Mouse (Mus musculus): ENCODE results near the gene Ripor3. TPM values are rescaled to one million over a fixed set of nuclear protein-coding genes. Genes with fewer than 3 reads are reported as not detected.
A peak's percentile ranks its signal among the peaks of the same experiment; 100 is the strongest.

The Ripor3 gene
- polyA plus RNA-seq, 2 experiments, result 5.3 to 21.0 TPM

DNA sequence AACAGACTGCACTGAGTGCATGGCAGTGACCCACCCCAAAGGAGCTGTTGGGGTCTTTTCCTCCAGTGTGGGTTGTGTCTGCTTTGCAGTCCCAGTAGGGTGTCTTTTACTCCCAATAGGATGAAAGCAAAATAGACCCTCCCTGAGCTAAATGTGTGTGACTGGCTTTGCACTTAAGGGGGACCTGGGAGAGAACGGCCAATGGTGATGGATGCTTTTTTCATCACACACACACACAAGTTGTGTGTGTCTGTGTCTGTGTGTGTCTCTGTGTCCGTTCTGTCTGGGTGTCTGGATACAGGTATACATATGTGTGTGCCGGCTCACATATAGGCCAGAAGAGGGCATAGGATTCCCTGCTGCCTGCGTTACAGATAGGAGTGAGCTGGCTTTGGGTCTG, 69.1 kb downstream of the Ripor3 start:
- 68% methylated on average over 4 of the region's 4 CpGs for WGBS
- peaks cover 54% of the 10 kb centered on the region for H3K4me1 ChIP-seq (ENCODE audit: control insufficient read depth, insufficient read depth, low read length)
- no peak overlapping the region for H3K9ac ChIP-seq (ENCODE audit: low read depth, low read length, severe bottlenecking)
- H3K27me3 ChIP-seq (ENCODE audit: control insufficient read depth, insufficient read depth, low read length), result no peaks in the 10 kb centered on the region
- no peaks in the 10 kb centered on the region for H3K9me3 ChIP-seq (ENCODE audit: control insufficient read depth, low read length)
- H3K27ac ChIP-seq (replicated peaks; ENCODE audit: low read depth, low read length), result no peak overlapping the region
- ATAC-seq (ENCODE audit: low FRiP score, low read depth), result no peak
- TF ChIP-seq POLR2A (IDR thresholded peaks at IDR 0.05; ENCODE audit: borderline replicate concordance, extremely low read depth, insufficient read depth, insufficient read length), result no peak
- no peak overlapping the region for H3K4me3 ChIP-seq (replicated peaks; ENCODE audit: low read length)
- 0 out of 2 replicates have a peak, but pooled peaks cover 3% of the 10 kb centered on the region for H3K36me3 ChIP-seq (ENCODE audit: control insufficient read depth, insufficient read depth, low read length)
- no peak overlapping the region for H3K4me2 ChIP-seq (replicated peaks; ENCODE audit: low read depth, low read length, severe bottlenecking)
- no peak for DNase-seq (ENCODE audit: low spot score)

GRCm38 (mm10) chr2:167940636-167941035, 69.8 kb downstream of the Ripor3 start:
- H3K27me3 ChIP-seq (ENCODE audit: control insufficient read depth, insufficient read depth, low read length), result no peaks in the 10 kb centered on the region
- DNase-seq (ENCODE audit: low spot score) (no peak), ATAC-seq (ENCODE audit: low FRiP score, low read depth) (no peak)
- TF ChIP-seq POLR2A (IDR thresholded peaks at IDR 0.05; ENCODE audit: borderline replicate concordance, extremely low read depth, insufficient read depth, insufficient read length), result no peak
- H3K4me3 ChIP-seq (replicated peaks; ENCODE audit: low read length), result no peak overlapping the region
- H3K9ac ChIP-seq (ENCODE audit: low read depth, low read length, severe bottlenecking), result no peak overlapping the region
- H3K36me3 ChIP-seq (ENCODE audit: control insufficient read depth, insufficient read depth, low read length), result 0 out of 2 replicates have a peak, but pooled peaks cover 3% of the 10 kb centered on the region
- H3K4me2 ChIP-seq (replicated peaks; ENCODE audit: low read depth, low read length, severe bottlenecking), result no peak overlapping the region
- no peak overlapping the region for H3K27ac ChIP-seq (replicated peaks; ENCODE audit: low read depth, low read length)
- 88% methylated on average over 11 of the region's 11 CpGs for WGBS
- peaks cover 52% of the 10 kb centered on the region for H3K4me1 ChIP-seq (ENCODE audit: control insufficient read depth, insufficient read depth, low read length)
- H3K9me3 ChIP-seq (ENCODE audit: control insufficient read depth, low read length), result no peaks in the 10 kb centered on the region

DNA sequence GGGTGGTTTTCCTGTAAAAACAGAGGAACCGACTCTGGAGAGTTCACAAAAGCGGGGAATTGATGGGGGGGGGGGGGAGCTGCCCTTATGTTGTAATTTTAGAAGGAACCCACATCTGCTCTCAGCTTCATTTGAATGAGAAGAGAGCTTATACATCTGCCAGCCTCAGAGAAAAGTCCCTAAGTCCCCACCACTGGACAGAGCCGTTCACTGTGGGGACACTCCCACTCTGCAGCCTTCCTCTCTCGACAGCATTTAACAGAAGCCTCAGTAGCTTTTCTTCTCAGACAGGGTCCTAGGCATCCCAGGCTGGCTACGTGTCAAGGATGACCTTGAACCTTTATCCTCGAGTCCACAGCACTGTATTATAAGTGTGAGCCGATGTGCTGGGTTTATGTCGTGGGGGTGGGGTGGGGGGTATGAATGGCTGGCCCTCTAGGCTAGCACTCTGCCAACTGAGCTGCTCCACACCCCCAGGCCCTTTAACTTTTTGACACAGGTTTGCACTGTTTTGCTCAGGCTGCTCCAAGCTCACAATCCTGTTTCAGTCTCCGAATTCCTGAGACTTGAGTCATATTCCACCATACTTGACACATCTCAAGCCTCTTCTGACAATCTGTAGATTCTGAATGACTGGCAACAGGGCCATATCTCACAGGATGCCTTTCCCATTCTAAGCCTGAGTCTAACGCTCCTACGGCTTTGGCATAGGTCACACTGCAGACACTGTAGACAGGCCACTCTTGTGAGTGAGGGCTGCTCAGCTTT, 70.6 kb downstream of the Ripor3 start:
- 0 out of 2 replicates have a peak, but pooled peaks have one; percentile 11 for ATAC-seq (ENCODE audit: low FRiP score, low read depth)
- TF ChIP-seq POLR2A (IDR thresholded peaks at IDR 0.05; ENCODE audit: borderline replicate concordance, extremely low read depth, insufficient read depth, insufficient read length), result no peak
- no peak overlapping the region for H3K4me3 ChIP-seq (replicated peaks; ENCODE audit: low read length)

GRCm38 (mm10) chr2:167939204-167939603, 71.2 kb downstream of the Ripor3 start:
- H3K9me3 ChIP-seq (ENCODE audit: control insufficient read depth, low read length), result no peaks in the 10 kb centered on the region
- no peak overlapping the region for H3K4me3 ChIP-seq (replicated peaks; ENCODE audit: low read length)
- no peaks in the 10 kb centered on the region for H3K27me3 ChIP-seq (ENCODE audit: control insufficient read depth, insufficient read depth, low read length)
- H3K4me1 ChIP-seq (ENCODE audit: control insufficient read depth, insufficient read depth, low read length), result peaks cover 37% of the 10 kb centered on the region
- TF ChIP-seq POLR2A (IDR thresholded peaks at IDR 0.05; ENCODE audit: borderline replicate concordance, extremely low read depth, insufficient read depth, insufficient read length), result no peak
- no peak overlapping the region for H3K4me2 ChIP-seq (replicated peaks; ENCODE audit: low read depth, low read length, severe bottlenecking)
- H3K27ac ChIP-seq (replicated peaks; ENCODE audit: low read depth, low read length), result no peak overlapping the region
- 24% methylated on average over 4 of the region's 4 CpGs for WGBS
- ATAC-seq (ENCODE audit: low FRiP score, low read depth) (no peak), DNase-seq (ENCODE audit: low spot score) (no peak)
- 0 out of 2 replicates have a peak overlapping the region, but pooled peaks have one; percentile 8 for H3K9ac ChIP-seq (ENCODE audit: low read depth, low read length, severe bottlenecking)
- H3K36me3 ChIP-seq (ENCODE audit: control insufficient read depth, insufficient read depth, low read length), result 0 out of 2 replicates have a peak, but pooled peaks cover 3% of the 10 kb centered on the region

More for the DNA sequence above, 70.6 kb downstream of the Ripor3 start:
- no peak overlapping the region for H3K27ac ChIP-seq (replicated peaks; ENCODE audit: low read depth, low read length)
- peaks cover 43% of the 10 kb centered on the region for H3K4me1 ChIP-seq (ENCODE audit: control insufficient read depth, insufficient read depth, low read length)
- H3K9ac ChIP-seq (ENCODE audit: low read depth, low read length, severe bottlenecking), result peak overlapping the region; percentile 12; the same call in 1 of the 2 replicates
- no peaks in the 10 kb centered on the region for H3K27me3 ChIP-seq (ENCODE audit: control insufficient read depth, insufficient read depth, low read length)
- 0 out of 2 replicates have a peak, but pooled peaks cover 3% of the 10 kb centered on the region for H3K36me3 ChIP-seq (ENCODE audit: control insufficient read depth, insufficient read depth, low read length)
- H3K4me2 ChIP-seq (replicated peaks; ENCODE audit: low read depth, low read length, severe bottlenecking), result no peak overlapping the region
- 41% methylated on average over 11 of the region's 11 CpGs for WGBS
- H3K9me3 ChIP-seq (ENCODE audit: control insufficient read depth, low read length), result no peaks in the 10 kb centered on the region
- DNase-seq (ENCODE audit: low spot score), result no peak

GRCm38 (mm10) chr2:167938786-167939185, 71.6 kb downstream of the Ripor3 start:
- TF ChIP-seq POLR2A (IDR thresholded peaks at IDR 0.05; ENCODE audit: borderline replicate concordance, extremely low read depth, insufficient read depth, insufficient read length), result no peak
- Histone ChIP-seq H3K4me1 (ENCODE audit: control insufficient read depth, insufficient read depth, low read length) (peaks cover 40% of the 10 kb centered on the region), H3K9me3 (ENCODE audit: control insufficient read depth, low read length) (no peaks in the 10 kb centered on the region), H3K27ac (replicated peaks; ENCODE audit: low read depth, low read length) (no peak overlapping the region), H3K27me3 (ENCODE audit: control insufficient read depth, insufficient read depth, low read length) (no peaks in the 10 kb centered on the region), H3K4me3 (replicated peaks; ENCODE audit: low read length) (no peak overlapping the region), H3K36me3 (ENCODE audit: control insufficient read depth, insufficient read depth, low read length) (0 out of 2 replicates have a peak, but pooled peaks cover 3% of the 10 kb centered on the region), H3K9ac (ENCODE audit: low read depth, low read length, severe bottlenecking) (0 out of 2 replicates have a peak overlapping the region, but pooled peaks have one; percentile 8), H3K4me2 (replicated peaks; ENCODE audit: low read depth, low read length, severe bottlenecking) (no peak overlapping the region)
- DNase-seq (ENCODE audit: low spot score), result no peak
- ATAC-seq (ENCODE audit: low FRiP score, low read depth), result no peak
- WGBS, result 69% methylated on average over 3 of the region's 3 CpGs

Data from limb, embryonic 14.5 days (tissue).